Mouse (Mus musculus) neural tube, embryonic 14.5 days (tissue): ENCODE results near the gene Csnk1d. TPM values are rescaled to one million over a fixed set of nuclear protein-coding genes. Genes with fewer than 3 reads are reported as not detected.

Source experiments
- ATAC-seq: fragments of 200-750 bp; cut with Nextera tagmentation; 2 replicates; pipeline ENCODE4 v1.8.0; 2017; ENCODE audit warnings: low read depth, mild to moderate bottlenecking, moderate TSS enrichment, moderate library complexity
- H3K27ac ChIP-seq: fragments of 300-500 bp; sonication (generic); 2 replicates; pipeline ENCODE4 v1.5.1; 2014; ENCODE audit warnings: low read depth, mild to moderate bottlenecking, control low read depth, low read length, moderate library complexity, mixed read lengths
- H3K27me3 ChIP-seq: fragments of 300-500 bp; sonication (generic); 2 replicates; pipeline ENCODE4 v1.6.1; 2014; ENCODE audit warnings: low read length; ENCODE audit not compliant: control insufficient read depth, insufficient read depth
- H3K36me3 ChIP-seq: fragments of 300-500 bp; sonication (generic); 2 replicates; pipeline ENCODE4 v1.6.1; 2014; ENCODE audit warnings: low read length, mixed read lengths; ENCODE audit not compliant: control insufficient read depth, insufficient read depth
- H3K4me1 ChIP-seq: fragments of 300-500 bp; sonication (generic); 2 replicates; pipeline ENCODE4 v1.6.1; 2014; ENCODE audit warnings: low read length; ENCODE audit not compliant: control insufficient read depth, insufficient read depth
- H3K4me2 ChIP-seq: fragments of 300-500 bp; sonication (generic); 2 replicates; pipeline ENCODE4 v1.6.1; 2014; ENCODE audit warnings: mild to moderate bottlenecking, low read depth, low read length, control low read depth
- H3K4me3 ChIP-seq: fragments of 300-500 bp; sonication (generic); 2 replicates; pipeline ENCODE4 v1.5.1; 2014; ENCODE audit warnings: low read depth, low read length, control low read depth, mixed read lengths
- H3K9ac ChIP-seq: fragments of 300-500 bp; sonication (generic); replicated peaks from 2 replicates; pipeline ENCODE4 v1.6.1; 2014; ENCODE audit warnings: low read depth, mild to moderate bottlenecking, control low read depth, low read length, mixed read lengths
- H3K9me3 ChIP-seq: fragments of 300-500 bp; sonication (generic); 2 replicates; pipeline ENCODE4 v1.6.1; 2016; ENCODE audit warnings: low read length; ENCODE audit not compliant: control insufficient read depth
- WGBS: fragments of 180-500 bp; shearing (Covaris S2); extraction: QIAGEN DNeasy Blood & Tissue Kit; methylation state at CpG from one replicate; pipeline ENCODE4 v1.1.7; 2014; 5-methylcytosine and 5-hydroxymethylcytosine counted together
- polyA plus RNA-seq: library from polyadenylated mRNA; unstranded; fragments of >200 nt; fragmentation: Nextera tagmentation; extraction: Ambion mirVana; gene quantifications from 2 replicates; pipeline ENCODE4 v1.2.1, GENCODE M21; 2014

Gene Csnk1d
- polyA plus RNA-seq, 1 experiment from 2014 or later, result 57.8 TPM

DNA sequence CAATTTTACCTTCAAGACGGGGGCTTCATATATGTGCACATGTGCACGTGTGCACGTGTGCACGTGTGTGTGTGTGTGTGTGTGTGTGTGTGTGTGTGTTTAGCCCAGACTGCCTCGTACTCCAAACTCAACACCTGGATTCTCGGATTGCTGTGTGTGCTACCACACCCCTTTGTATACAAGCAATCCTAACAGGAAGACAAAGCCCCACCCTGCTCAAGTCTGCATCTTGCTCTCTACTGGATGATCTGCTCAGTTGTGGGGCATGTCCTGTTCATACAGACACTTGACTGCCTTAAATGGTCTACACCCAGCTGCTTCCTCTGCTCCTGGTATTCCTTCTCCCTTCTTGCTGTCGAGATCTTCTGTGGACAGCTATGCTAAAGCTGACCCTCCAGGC, 45.9 kb downstream of the Csnk1d start:
- 95% methylated on average over 7 of the region's 7 CpGs for WGBS
- H3K36me3 ChIP-seq, result no peaks in the 10 kb centered on the region
- H3K4me1 ChIP-seq, result 0 out of 2 replicates have a peak, but pooled peaks cover 6% of the 10 kb centered on the region
- H3K27me3 ChIP-seq, result peaks cover 19% of the 10 kb centered on the region
- no peak for ATAC-seq
- no peak overlapping the region for H3K27ac ChIP-seq
- H3K4me2 ChIP-seq, result no peak overlapping the region
- no peak overlapping the region for H3K9ac ChIP-seq
- no peak overlapping the region for H3K4me3 ChIP-seq
- H3K9me3 ChIP-seq, result no peaks in the 10 kb centered on the region

DNA sequence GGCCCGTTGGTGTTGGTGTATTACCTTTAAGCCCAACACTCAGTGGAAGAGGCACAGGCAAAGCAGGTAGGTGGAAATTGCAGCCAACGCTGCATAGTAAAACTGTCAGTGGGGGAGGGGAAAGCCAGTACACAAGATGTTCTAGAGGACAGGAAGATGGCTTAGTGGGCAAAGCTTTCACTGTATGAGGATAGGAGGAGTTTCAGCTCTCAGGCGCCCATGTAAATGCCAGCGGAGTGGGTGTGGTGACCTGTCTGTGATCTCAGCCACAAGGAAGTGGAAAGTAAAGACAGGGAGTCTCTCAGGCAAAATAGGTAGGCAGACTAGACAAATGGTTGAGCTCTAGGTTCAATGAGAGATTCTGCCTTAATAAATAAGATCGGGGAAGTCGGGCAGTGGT, 50.2 kb downstream of the Csnk1d start:
- no peaks in the 10 kb centered on the region for H3K27me3 ChIP-seq
- H3K27ac ChIP-seq, result no peak overlapping the region
- H3K36me3 ChIP-seq, result no peaks in the 10 kb centered on the region
- no peaks in the 10 kb centered on the region for H3K9me3 ChIP-seq
- no peak for ATAC-seq
- no peak overlapping the region for H3K9ac ChIP-seq
- H3K4me1 ChIP-seq, result no peaks in the 10 kb centered on the region
- no peak overlapping the region for H3K4me3 ChIP-seq
- H3K4me2 ChIP-seq, result no peak overlapping the region
- 92% methylated on average over 6 of the region's 6 CpGs for WGBS

DNA sequence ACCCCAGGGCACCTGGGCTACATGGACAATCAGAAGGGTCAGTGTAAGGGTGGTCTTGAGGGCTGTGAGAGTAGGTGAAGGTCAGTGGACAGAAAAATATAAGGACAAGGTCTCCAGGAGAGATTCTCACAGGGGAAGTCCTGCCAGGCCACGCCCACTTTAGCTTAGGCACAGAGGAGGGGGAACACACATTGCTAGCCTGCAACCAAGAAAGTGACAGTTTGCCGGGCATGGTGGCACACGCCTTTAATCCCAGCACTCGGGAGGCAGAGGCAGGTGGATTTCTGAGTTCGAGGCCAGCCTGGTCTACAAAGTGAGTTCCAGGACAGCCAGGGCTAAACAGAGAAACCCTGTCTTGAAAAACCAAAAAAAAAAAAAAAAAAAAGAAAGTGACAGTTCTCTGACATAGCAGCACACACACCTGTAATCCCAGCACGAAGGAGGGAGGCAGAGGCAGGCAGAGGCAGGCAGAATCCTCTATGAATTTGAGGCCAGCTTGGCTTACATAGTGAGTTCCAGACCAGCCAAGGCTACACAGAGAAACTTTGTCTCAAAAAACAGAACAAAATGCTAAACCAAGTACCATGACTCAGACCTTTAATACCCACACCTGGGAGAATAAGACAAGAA, 51.3 kb downstream of the Csnk1d start:
- Histone ChIP-seq H3K9ac (no peak overlapping the region), H3K9me3 (no peaks in the 10 kb centered on the region), H3K27me3 (no peaks in the 10 kb centered on the region), H3K36me3 (no peaks in the 10 kb centered on the region), H3K4me3 (no peak overlapping the region), H3K4me2 (no peak overlapping the region), H3K27ac (no peak overlapping the region), H3K4me1 (no peaks in the 10 kb centered on the region)
- WGBS, result 54% methylated on average over 5 of the region's 6 CpGs
- ATAC-seq, result no peak

DNA sequence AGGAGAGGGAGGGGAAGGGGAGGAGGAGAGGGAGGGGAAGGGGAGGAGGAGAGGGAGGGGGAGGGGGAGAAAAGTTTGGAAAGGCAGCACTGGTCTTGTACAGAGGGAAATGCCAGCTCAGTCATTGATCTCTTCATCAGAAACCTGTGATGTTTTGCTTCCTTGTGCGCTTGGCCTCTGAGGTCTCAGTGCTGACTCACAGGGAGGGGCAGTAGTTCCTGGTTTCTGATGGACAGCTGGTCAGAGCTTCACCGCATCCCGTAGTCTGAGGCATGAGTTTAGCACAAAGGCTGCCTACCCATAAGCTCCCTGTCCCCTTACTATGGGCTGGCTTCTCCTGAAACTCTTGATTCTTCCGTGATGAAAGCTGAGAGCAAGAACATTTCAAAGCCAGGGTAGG, 52.3 kb downstream of the Csnk1d start:
- Histone ChIP-seq H3K9me3 (no peaks in the 10 kb centered on the region), H3K4me2 (no peak overlapping the region), H3K4me3 (no peak overlapping the region), H3K36me3 (no peaks in the 10 kb centered on the region), H3K27ac (no peak overlapping the region), H3K9ac (no peak overlapping the region), H3K27me3 (no peaks in the 10 kb centered on the region), H3K4me1 (no peaks in the 10 kb centered on the region)
- 40% methylated on average over 4 of the region's 4 CpGs for WGBS
- no peak for ATAC-seq

- no peaks in the 10 kb centered on the region for H3K9me3 ChIP-seq
- no peak overlapping the region for H3K4me3 ChIP-seq
- no peak overlapping the region for H3K4me2 ChIP-seq
- H3K4me1 ChIP-seq, result no peaks in the 10 kb centered on the region
- 100% methylated on average over 1 of the region's 1 CpGs for WGBS
- H3K9ac ChIP-seq, result no peak overlapping the region
- no peak overlapping the region for H3K27ac ChIP-seq
- no peaks in the 10 kb centered on the region for H3K27me3 ChIP-seq
- H3K36me3 ChIP-seq, result no peaks in the 10 kb centered on the region
- ATAC-seq, result no peak
Measured at GRCm38 (mm10) chr11:120937976-120938375, 53.2 kb downstream of the Csnk1d start.

DNA sequence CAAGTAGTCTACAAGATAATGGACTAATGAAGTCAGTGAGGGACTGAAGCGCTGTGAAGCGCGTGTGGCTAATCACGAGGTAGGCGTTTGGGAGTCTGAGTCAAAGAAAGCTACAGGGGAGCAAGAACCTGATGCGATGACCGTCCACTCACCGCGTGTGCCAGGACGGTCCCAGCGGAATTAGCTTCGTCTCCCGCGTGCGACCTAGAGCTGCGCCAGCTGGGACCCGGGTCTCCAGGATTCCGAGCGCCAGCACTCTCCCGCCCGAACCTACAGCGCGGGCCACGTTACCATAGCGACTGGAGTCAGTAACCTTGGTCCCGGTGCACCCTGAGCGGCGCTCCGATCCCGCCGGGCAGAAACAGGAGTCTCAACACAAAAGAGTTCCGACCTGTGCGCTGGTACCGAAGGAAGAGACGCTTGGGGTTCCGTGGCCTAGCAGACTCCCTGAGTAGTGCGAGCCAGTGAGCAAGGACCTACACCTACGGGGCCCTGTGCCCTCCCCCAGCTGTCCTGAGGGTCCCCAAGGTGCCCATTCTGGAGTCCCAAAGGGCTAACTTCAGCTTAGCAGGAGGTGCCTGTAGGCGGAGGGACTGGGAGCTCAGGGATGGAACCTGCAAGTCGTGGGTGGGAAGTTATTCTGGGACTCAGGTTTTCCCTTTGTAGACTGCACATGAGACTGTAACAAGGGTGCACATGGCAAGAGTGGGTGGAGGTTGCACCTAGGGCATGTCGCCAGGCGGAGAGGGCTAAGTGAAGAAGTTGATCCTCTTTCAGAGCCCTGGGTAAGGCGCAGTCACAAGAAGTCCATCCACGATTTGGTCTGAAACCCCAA, 58.3 kb downstream of the Csnk1d start, which contains the start of gene Ccdc57:
Ccdc57 (minus strand) TSS at position 309 of the 835 bp plus-strand sequence.
- Histone ChIP-seq H3K9ac (peak within 1 kb of the TSS; percentile 39), H3K27me3 (no peaks in the 10 kb centered on the region), H3K4me2 (peak within 1 kb of the TSS; percentile 56), H3K4me1 (no peaks in the 10 kb centered on the region), H3K27ac (no peak within 1 kb of the TSS), H3K4me3 (peak within 1 kb of the TSS; percentile 63), H3K36me3 (no peaks in the 10 kb centered on the region), H3K9me3 (no peaks in the 10 kb centered on the region)
- 9% methylated on average over 44 of the region's 44 CpGs for WGBS
- ATAC-seq, result peak; percentile 95

DNA sequence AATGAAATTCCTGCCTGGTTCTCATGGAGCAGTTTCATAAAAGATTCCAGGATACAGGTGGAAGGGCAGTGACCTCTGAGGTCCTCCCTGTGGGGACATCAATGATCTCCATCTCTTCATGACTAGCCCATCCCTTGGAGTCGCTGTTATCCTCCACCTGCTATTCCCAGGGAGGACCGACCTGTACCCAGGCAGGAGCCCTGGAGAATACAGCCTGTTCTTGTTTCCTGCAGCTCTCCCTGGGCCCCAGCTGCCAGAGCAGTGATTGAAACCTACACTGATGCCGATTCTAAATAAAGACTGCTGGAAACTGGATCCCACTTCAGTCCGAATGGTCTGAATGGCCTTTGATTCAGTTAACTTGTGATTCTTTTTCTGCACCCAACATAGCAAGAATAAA, 59.7 kb downstream of the Csnk1d start:
- Histone ChIP-seq H3K9me3 (no peaks in the 10 kb centered on the region), H3K36me3 (no peaks in the 10 kb centered on the region), H3K9ac (no peak overlapping the region), H3K4me1 (no peaks in the 10 kb centered on the region), H3K4me3 (no peak overlapping the region), H3K27me3 (no peaks in the 10 kb centered on the region), H3K4me2 (no peak overlapping the region), H3K27ac (no peak overlapping the region)
- WGBS, result 87% methylated on average over 4 of the region's 4 CpGs
- no peak for ATAC-seq

DNA sequence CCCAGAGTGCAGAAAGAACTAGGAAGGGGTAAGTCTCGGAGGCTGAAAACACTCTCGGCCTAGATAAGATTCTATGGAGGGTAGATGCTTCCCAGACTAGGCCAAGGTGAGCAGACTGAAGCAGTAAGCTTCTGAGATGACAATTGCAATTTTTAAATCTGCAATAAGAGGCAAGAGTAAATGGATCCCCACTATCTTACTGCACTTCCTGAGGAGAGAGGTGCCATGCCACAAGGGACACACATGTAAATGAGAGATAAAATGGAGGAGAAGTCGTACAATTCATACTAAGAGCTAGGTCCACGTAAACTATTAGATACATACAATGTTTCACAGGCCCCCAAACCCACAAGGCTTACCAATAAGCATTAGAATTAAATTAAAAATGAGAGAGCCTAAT, 62.7 kb downstream of the Csnk1d start:
- H3K27me3 ChIP-seq, result no peaks in the 10 kb centered on the region
- H3K36me3 ChIP-seq, result no peaks in the 10 kb centered on the region
- no peaks in the 10 kb centered on the region for H3K9me3 ChIP-seq

GRCm38 (mm10) chr11:120922528-120922927, 68.6 kb downstream of the Csnk1d start:
- H3K9ac ChIP-seq, result no peak overlapping the region
- ATAC-seq, result no peak
- H3K4me1 ChIP-seq, result no peaks in the 10 kb centered on the region
- WGBS, result 95% methylated on average over 3 of the region's 3 CpGs
- H3K36me3 ChIP-seq, result peaks cover 15% of the 10 kb centered on the region; the same call in 1 of the 2 replicates
- H3K27me3 ChIP-seq, result no peaks in the 10 kb centered on the region
- no peak overlapping the region for H3K4me3 ChIP-seq
- H3K27ac ChIP-seq, result no peak overlapping the region
- no peaks in the 10 kb centered on the region for H3K9me3 ChIP-seq
- H3K4me2 ChIP-seq, result no peak overlapping the region

More for the DNA sequence above, 62.7 kb downstream of the Csnk1d start:
- 86% methylated on average over 4 of the region's 4 CpGs for WGBS
- ATAC-seq, result no peak
- Histone ChIP-seq H3K4me2 (no peak overlapping the region), H3K4me1 (no peaks in the 10 kb centered on the region), H3K27ac (no peak overlapping the region), H3K9ac (no peak overlapping the region), H3K4me3 (no peak overlapping the region)
